Mouse (Mus musculus) central nervous system, embryonic 18 days (tissue): ENCODE results near the gene Abce1. TPM values are rescaled to one million over a fixed set of nuclear protein-coding genes. Genes with fewer than 3 reads are reported as not detected.

ENCODE experiments used
- polyA plus RNA-seq: library from polyadenylated mRNA; depleted of rRNA; stranded (reverse); fragments of >200 nt; gene quantifications from 2 replicates; pipeline ENCODE4 v1.2.3, GENCODE M21; 2012; rRNA removed

Gene Abce1
- 56.2 and 61.7 TPM in 2 replicates for polyA plus RNA-seq

DNA sequence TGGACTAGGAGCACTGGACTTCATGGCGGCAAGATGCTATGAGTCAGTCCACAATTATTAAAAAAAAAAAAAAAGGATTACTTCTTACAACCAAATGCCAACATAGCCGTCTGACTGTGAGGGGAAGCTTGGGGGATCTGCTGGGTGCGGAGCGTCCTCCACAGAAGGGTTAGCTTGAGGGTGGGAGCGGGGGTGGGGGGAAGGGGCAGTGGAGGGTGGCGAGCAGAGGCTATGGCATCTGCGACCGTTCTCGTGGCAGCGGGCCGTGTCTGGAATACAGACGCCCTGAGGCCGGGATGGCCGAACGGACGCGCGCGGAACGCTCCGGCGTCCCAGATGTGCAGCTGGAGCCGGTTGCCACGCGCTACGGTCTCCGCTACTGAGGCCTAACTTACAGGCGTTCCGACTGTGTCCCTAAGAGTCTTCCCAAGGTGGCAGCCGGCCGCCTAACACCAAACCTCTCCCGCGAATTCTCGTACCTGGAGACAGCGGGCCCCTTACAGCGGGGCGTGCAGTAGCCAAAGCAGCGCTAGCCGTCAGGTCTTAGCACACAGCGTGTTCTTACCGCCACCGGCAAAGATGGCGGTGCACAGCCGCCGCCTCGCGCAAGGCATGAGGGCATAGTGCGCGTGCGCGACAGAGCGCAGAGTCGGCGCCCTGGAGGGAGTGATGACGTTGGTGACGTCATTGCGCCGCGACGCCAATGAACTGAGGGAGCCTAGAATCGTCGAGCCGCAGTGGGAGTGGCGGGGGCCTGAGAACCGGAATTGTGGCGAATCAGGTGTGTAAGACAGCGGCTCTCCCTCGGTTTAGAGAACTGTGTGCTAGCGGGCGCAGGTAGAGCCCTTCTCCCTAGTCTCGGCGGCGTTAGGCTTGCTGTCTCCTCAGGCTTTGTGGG is at the start of gene Abce1, which contains the start of gene Anapc10:
Gene Abce1, minus strand, starts transcription at position 677 of the 898 bp plus-strand sequence.
Gene Anapc10, plus strand, starts transcription at position 757 of the 898 bp plus-strand sequence.

DNA sequence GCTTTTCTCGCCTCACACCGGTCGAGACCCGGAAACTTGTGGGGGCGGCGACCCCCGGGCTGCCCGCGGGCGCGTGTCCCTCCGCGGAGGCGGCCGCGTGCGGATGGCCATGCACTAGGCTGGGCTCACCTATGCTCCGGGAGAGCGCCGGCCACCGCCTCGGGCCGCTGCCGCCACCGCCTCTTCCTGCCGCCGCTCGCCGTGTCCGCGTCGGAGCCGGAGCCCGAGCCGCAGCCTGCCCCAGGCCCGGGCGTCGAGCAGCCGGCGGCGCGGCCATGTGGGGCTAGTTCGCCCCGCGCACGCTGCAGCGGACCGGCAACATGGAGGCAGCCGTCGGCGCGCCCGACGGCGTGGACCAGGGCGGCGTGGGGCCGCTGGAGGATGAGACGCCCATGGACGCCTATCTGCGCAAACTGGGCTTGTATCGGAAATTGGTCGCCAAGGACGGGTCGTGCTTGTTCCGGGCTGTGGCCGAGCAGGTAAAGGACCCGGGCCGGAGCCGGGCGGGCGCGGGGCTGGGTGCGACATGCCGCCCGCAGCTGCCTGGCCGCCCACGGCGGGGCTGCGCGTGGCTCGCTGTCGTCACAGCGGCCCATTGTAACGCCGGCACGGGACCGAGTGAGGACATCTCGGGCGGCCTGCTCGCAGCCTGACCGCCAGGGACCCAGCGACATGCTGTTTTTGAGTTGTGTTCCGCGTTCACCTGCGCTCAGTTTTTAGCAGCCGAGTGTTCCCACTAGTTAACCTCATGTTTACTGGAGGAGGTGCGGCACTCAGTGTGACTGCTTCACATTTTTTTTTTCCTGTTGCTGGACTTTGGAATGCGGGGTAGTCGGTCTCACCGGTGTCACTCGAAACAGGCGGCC is 71.7 kb downstream of the Abce1 start, which contains the start of gene Otud4:
Gene Otud4, plus strand, starts transcription at position 33 of the 866 bp plus-strand sequence.

Other genes with a start within 250 kb of the Abce1 start
- 27.0 and 27.5 TPM in 2 replicates for gene Otud4, start 72.1 kb downstream of the Abce1 start, polyA plus RNA-seq
- 15.0 and 15.9 TPM in 2 replicates for gene Anapc10, start 80 bp upstream of the Abce1 start, polyA plus RNA-seq